Mouse (Mus musculus): ENCODE data around the gene Dlgap1. TPM values are rescaled to one million over a fixed set of nuclear protein-coding genes. Genes with fewer than 3 reads are reported as not detected.

Dlgap1 gene
- polyA plus RNA-seq, 2 experiments = 4.6 to 4.7 TPM

DNA sequence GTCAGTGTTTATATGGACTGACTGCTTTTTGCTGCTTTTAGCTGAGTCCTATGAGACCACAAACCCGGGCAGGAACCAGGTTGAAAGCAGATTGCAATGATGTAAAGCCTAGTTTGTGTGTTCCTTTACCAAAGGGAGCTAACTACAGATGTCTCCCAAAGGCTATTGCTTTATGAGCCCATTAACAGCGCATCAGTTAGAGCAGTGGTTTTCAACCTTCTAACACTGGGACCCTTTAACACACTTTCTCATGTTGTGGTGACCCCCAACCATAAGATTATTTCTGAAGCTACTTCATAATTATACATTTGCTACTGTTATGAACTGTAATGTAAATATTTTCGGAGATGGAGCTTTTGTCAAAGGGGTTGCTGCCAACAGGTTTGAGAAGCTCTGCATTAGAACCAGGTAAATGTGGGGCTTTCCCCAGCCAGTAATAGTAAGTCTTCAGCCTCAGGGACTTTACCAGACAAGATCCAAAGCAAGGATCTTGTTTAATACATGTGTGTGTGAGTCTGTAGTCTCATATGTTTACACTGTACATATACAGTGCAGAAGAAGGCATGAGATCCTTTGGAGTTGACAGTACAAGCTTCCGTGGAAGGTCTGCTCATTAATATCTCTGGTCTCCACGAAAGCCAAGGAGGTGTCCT is 899.8 kb downstream of the Dlgap1 start:
- Histone ChIP-seq H3K9ac (ENCODE audit: low read depth, low read length, severe bottlenecking) (no peak overlapping the region), H3K9me3 (ENCODE audit: control insufficient read depth, low read length) (no peaks in the 10 kb centered on the region), H3K4me1 (ENCODE audit: control insufficient read depth, insufficient read depth, low read length) (0 out of 2 replicates have a peak, but pooled peaks cover 7% of the 10 kb centered on the region), H3K27ac (replicated peaks; ENCODE audit: low read depth, low read length) (no peak overlapping the region), H3K27me3 (ENCODE audit: control insufficient read depth, insufficient read depth, low read length) (no peaks in the 10 kb centered on the region), H3K4me2 (replicated peaks; ENCODE audit: low read depth, low read length, severe bottlenecking) (no peak overlapping the region), H3K36me3 (ENCODE audit: control insufficient read depth, insufficient read depth, low read length) (no peaks in the 10 kb centered on the region), H3K4me3 (replicated peaks; ENCODE audit: low read length) (no peak overlapping the region)
- WGBS = 68% methylated on average over 5 of the region's 5 CpGs
- DNase-seq (ENCODE audit: low spot score) = no peak
- no peak for TF ChIP-seq POLR2A (IDR thresholded peaks at IDR 0.05; ENCODE audit: borderline replicate concordance, extremely low read depth, insufficient read depth, insufficient read length)
- no peak for ATAC-seq (ENCODE audit: low FRiP score, low read depth)

GRCm38 (mm10) chr17:70870581-70870980 is 901.7 kb downstream of the Dlgap1 start:
- H3K4me1 ChIP-seq (ENCODE audit: control insufficient read depth, insufficient read depth, low read length) = 0 out of 2 replicates have a peak, but pooled peaks cover 7% of the 10 kb centered on the region
- no peak overlapping the region for H3K27ac ChIP-seq (replicated peaks; ENCODE audit: low read depth, low read length)
- no peaks in the 10 kb centered on the region for H3K27me3 ChIP-seq (ENCODE audit: control insufficient read depth, insufficient read depth, low read length)
- no peaks in the 10 kb centered on the region for H3K36me3 ChIP-seq (ENCODE audit: control insufficient read depth, insufficient read depth, low read length)
- H3K4me3 ChIP-seq (replicated peaks; ENCODE audit: low read length) = no peak overlapping the region
- H3K9ac ChIP-seq (ENCODE audit: low read depth, low read length, severe bottlenecking) = no peak overlapping the region
- H3K9me3 ChIP-seq (ENCODE audit: control insufficient read depth, low read length) = no peaks in the 10 kb centered on the region
- no peak overlapping the region for H3K4me2 ChIP-seq (replicated peaks; ENCODE audit: low read depth, low read length, severe bottlenecking)
- no peak for ATAC-seq (ENCODE audit: low FRiP score, low read depth)
- no peak for DNase-seq (ENCODE audit: low spot score)
- WGBS = 88% methylated on average over 4 of the region's 4 CpGs
- no peak for TF ChIP-seq POLR2A (IDR thresholded peaks at IDR 0.05; ENCODE audit: borderline replicate concordance, extremely low read depth, insufficient read depth, insufficient read length)

MicroRNAs within 50 kb of the gene (microRNA counts, 519-probe panel; counts per million panel counts)
- not detected for microRNA mmu-miR-1195

Small RNA genes within 50 kb of the gene (microRNA-seq; reads per million reads assigned to microRNA genes)
- not detected for gene Mir1195
